ENCODE assay signal across 25 mouse cellular contexts in the genomic region with DNA sequence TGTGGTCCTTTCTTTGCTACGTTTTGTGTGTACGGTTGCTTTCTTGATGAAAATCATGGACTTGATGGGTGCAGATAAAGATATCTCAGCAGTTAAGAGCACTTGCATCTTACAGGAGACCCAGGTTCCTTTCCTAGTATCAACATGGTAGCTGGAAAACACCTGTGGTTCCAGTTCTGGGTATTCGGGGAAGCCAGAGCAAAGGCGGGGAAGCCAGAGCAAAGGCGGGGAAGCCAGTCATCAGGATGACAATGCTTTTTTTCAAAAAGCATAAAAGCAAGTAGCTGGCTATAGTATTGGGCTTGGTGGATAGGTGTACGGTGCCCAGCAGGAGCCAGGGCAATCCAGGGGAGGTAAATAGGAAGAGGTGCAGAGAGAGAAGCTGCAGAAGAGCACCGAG.
"Had no signal": no experiment of that assay in that cellular context is flagged by ENCODE, and none has a peak within 500 bp of the region (broad histone marks: within the 10 kb centered on the region; RNA-seq: fewer than 3 reads in every experiment).

No protein-coding gene starts in this region.

- H3K9me3 ChIP-seq: heart, embryonic 13.5 days; heart, embryonic 15.5 days; hindbrain, embryonic 13.5 days; hindbrain, embryonic 15.5 days; kidney, embryonic 15.5 days; limb, embryonic 13.5 days; limb, embryonic 15.5 days; liver, embryonic 12.5 days had no signal

- ATAC-seq: hindbrain, postnatal 0 days; intestine, embryonic 16.5 days; liver, embryonic 12.5 days had no signal

- H3K36me3 ChIP-seq: heart, embryonic 13.5 days; heart, embryonic 15.5 days; hindbrain, embryonic 13.5 days; hindbrain, embryonic 15.5 days; limb, embryonic 13.5 days; limb, embryonic 15.5 days; liver, embryonic 12.5 days had no signal

- H3K27me3 ChIP-seq: heart, embryonic 13.5 days; heart, embryonic 15.5 days; hindbrain, embryonic 13.5 days; hindbrain, embryonic 15.5 days; kidney, embryonic 15.5 days; limb, embryonic 13.5 days; limb, embryonic 15.5 days; liver, embryonic 12.5 days had no signal

- DNase-seq: gastrocnemius, postnatal 14 days; gastrocnemius, postnatal 36 days; heart, adult 18-20 months; heart, postnatal 14 days; heart, postnatal 36 days; kidney, adult 11 months; kidney, adult 2 months; kidney, adult 9 months; kidney, postnatal 14 days; kidney, postnatal 4 days had no signal

- H3K27ac ChIP-seq: heart, embryonic 13.5 days; heart, embryonic 15.5 days; hindbrain, embryonic 13.5 days; hindbrain, embryonic 15.5 days; hindbrain, postnatal 0 days; kidney, embryonic 15.5 days; kidney, postnatal 0 days; layer of hippocampus, adult 2 months; left cerebral cortex, adult 2 months; limb, embryonic 13.5 days; limb, embryonic 15.5 days; liver, embryonic 12.5 days; liver, embryonic 14.5 days had no signal

- H3K4me1 ChIP-seq: liver, embryonic 12.5 days had no signal

- H3K4me3 ChIP-seq: heart, embryonic 13.5 days; heart, embryonic 15.5 days; hindbrain, embryonic 13.5 days; hindbrain, embryonic 15.5 days; kidney, embryonic 15.5 days; layer of hippocampus, adult 2 months; left cerebral cortex, adult 2 months; limb, embryonic 13.5 days; limb, embryonic 15.5 days; liver, embryonic 12.5 days had no signal

- H3K9ac ChIP-seq: heart, embryonic 13.5 days; heart, embryonic 15.5 days; hindbrain, embryonic 13.5 days; hindbrain, embryonic 15.5 days; kidney, embryonic 15.5 days; limb, embryonic 13.5 days; limb, embryonic 15.5 days; liver, embryonic 12.5 days; liver, embryonic 14.5 days had no signal

- H3K4me2 ChIP-seq: heart, embryonic 11.5 days; heart, embryonic 13.5 days; heart, embryonic 15.5 days; hindbrain, embryonic 13.5 days; hindbrain, embryonic 15.5 days; kidney, embryonic 15.5 days; limb, embryonic 13.5 days; limb, embryonic 15.5 days; liver, embryonic 12.5 days had no signal
